Mouse (Mus musculus): Measurements from ENCODE around the gene Kdm5a.
A peak's percentile ranks its signal among the peaks of the same experiment; 100 is the strongest.

Kdm5a gene

GRCm38 (mm10) chr6:120470666-120471065, 106.7 kb downstream of the Kdm5a start:
- no peak for DNase-seq (ENCODE audit: extremely low spot score, low spot score)

GRCm38 (mm10) chr6:120471991-120472441, 108.1 kb downstream of the Kdm5a start:
- DNase-seq (ENCODE audit: extremely low spot score, low spot score): no peak

- DNase-seq (ENCODE audit: extremely low spot score, low spot score): no peak
Measured at GRCm38 (mm10) chr6:120472455-120473140, 108.7 kb downstream of the Kdm5a start.

- no peak for DNase-seq (ENCODE audit: extremely low spot score, low spot score)
Measured at GRCm38 (mm10) chr6:120473427-120473826, 109.5 kb downstream of the Kdm5a start.

GRCm38 (mm10) chr6:120475288-120475687, 111.4 kb downstream of the Kdm5a start:
- no peak for DNase-seq (ENCODE audit: extremely low spot score, low spot score)

GRCm38 (mm10) chr6:120479302-120479701, 115.4 kb downstream of the Kdm5a start:
- no peak for DNase-seq (ENCODE audit: extremely low spot score, low spot score)

- DNase-seq (ENCODE audit: extremely low spot score, low spot score): no peak
Measured at GRCm38 (mm10) chr6:120480361-120480760, 116.4 kb downstream of the Kdm5a start.

- DNase-seq (ENCODE audit: extremely low spot score, low spot score): no peak
Measured at GRCm38 (mm10) chr6:120481538-120481937, 117.6 kb downstream of the Kdm5a start.

- no peak for DNase-seq (ENCODE audit: extremely low spot score, low spot score)
Measured at GRCm38 (mm10) chr6:120482021-120482420, 118.1 kb downstream of the Kdm5a start.

GRCm38 (mm10) chr6:120482756-120483155, 118.8 kb downstream of the Kdm5a start:
- DNase-seq (ENCODE audit: extremely low spot score, low spot score): no peak

- DNase-seq (ENCODE audit: extremely low spot score, low spot score): no peak
Measured at GRCm38 (mm10) chr6:120483211-120483626, 119.3 kb downstream of the Kdm5a start.

- no peak for DNase-seq (ENCODE audit: extremely low spot score, low spot score)
Measured at GRCm38 (mm10) chr6:120485038-120485437, 121.1 kb downstream of the Kdm5a start.

GRCm38 (mm10) chr6:120486051-120486510, 122.2 kb downstream of the Kdm5a start:
- DNase-seq (ENCODE audit: extremely low spot score, low spot score): no peak

GRCm38 (mm10) chr6:120488647-120489046, 124.7 kb downstream of the Kdm5a start:
- DNase-seq (ENCODE audit: extremely low spot score, low spot score): no peak

GRCm38 (mm10) chr6:120489461-120489860, 125.5 kb downstream of the Kdm5a start:
- DNase-seq (ENCODE audit: extremely low spot score, low spot score): no peak

- DNase-seq (ENCODE audit: extremely low spot score, low spot score): no peak
Measured at GRCm38 (mm10) chr6:120491064-120491463, 127.1 kb downstream of the Kdm5a start.

GRCm38 (mm10) chr6:120491862-120492498, 128.1 kb downstream of the Kdm5a start:
- no peak for DNase-seq (ENCODE audit: extremely low spot score, low spot score)

GRCm38 (mm10) chr6:120492499-120493373, 128.8 kb downstream of the Kdm5a start:
- peak; percentile 69 for DNase-seq (ENCODE audit: extremely low spot score, low spot score)

GRCm38 (mm10) chr6:120493374-120494181, 129.7 kb downstream of the Kdm5a start, which contains the start of gene Tmem121b:
Tmem121b (minus strand) TSS chr6:120493807.
- peak; percentile 89 for DNase-seq (ENCODE audit: extremely low spot score, low spot score)
